Mouse (Mus musculus): Measurements from ENCODE around the gene Zfand6.

Gene Zfand6

DNA sequence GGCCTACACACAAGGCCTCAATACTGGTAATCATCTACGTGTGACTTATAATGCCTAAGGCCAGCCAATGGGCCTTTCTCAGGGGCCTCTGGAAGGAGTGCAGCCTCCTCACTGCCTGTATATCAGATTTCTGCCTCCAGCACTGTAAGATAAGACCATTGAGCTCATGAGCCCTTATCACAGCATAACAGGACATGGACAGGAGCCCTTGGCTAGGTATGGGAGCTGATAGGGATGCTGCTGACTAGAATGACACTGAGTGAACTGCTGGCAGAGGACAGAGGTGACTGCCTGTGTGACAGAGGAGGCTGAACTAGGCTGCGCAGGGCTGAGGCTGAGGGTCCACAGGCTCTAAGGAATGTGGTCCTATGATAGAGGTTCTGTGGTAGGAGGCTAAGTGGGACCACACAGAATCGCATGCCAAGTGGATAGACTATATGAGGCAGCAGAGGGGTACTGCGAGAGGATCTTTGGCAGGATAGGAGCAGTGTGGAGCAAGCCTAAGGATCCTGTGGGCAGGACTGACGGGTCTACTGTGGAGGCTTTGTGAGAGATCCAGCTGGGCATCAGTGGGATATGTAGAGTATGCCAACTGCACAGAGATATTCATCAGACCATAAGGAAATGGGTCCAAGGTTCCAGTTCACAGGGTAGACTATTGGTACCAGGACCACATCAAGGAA is 102.5 kb downstream of the Zfand6 start:
- no peak for DNase-seq

DNA sequence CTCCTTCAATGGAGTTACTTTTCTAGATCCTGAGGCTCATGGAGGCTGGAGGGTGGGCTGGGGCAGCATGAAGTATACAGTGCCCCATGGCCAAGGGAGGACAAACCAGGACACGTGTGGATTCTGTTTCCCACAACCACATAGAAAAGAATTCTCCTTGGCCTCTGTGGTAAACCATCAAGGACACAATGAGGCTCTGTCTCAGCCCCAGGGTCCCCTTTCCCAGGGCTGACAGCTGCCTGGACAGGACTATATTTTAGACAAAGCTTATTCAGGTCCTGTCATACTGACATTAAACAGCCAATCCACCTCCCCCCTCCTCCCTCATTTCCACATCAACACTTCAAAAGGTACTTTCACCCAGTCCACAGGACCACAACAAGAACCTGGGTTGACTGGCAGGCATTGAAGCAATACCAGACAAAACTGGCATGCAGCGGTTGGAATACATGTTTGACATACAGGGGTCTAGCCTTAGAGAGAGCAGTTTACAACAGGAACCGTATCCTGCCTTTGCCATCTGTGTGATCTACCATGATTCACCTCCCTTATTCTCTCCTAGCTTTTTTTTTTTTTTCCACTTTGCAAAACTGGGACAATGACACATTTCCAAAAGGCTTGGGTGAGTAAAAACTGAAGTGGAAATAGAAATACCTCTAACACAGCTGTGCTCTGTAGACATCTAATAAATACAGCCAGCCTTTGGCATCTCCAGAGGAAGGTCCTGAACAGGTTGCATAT is 103.2 kb downstream of the Zfand6 start:
- DNase-seq, result no peak

DNA sequence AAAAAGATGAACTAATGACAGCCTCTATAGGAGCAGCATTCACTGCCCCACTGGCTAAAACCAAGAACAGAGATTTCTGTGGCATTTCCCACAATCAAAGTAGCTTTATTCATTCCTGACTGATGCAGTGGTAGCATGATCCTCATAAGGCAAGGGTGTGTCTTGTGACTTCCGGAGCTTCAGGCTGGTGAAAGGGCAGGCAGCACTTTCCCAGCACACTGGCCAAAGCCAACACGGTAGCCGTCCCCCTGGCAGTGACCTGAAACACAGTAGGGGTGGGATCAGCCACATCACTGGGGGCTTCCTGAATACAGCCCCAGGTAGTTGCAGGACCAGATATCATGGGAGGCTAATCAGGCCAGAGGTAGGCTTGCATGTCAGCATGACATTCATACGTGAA is 104.7 kb downstream of the Zfand6 start:
- DNase-seq, result no peak

DNA sequence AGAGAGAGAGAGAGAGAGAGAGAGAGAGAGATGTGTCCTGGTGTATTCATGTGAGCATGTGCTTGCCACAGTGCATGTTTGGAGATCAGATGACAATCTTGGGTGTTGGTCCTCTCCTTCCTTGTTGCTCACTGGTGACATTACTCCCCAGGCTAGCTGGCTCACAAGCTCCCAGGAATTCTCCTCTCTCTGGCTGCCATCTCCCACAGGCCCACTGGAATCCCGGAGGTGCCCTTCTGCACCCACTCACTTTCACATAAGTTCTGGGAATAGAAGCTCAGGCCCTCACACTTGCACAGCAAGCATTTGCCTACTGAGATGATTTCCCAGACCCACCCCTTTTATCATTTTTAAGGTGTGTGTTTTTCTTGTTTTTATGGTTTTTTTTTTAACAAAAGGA is 110.0 kb downstream of the Zfand6 start:
- no peak for DNase-seq

DNA sequence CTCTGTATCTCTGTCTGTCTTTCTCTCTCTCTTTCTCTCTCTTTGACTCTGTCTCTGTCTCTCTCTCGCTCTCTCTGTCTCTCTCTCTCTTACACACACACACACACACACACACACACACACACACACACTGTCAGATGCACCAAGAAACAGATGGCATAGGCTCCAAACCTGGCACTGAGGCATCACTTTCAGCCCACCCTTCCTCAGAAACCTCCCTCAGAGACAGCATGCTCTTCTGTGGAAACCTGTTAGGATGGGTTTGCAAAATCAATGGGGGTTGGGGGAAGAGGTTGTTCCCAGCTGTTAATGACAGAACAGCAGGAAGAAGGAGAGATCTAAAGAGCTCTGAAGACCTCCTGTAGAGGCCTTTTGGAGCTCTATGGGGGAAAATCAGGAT is 110.9 kb downstream of the Zfand6 start:
- no peak for DNase-seq

DNA sequence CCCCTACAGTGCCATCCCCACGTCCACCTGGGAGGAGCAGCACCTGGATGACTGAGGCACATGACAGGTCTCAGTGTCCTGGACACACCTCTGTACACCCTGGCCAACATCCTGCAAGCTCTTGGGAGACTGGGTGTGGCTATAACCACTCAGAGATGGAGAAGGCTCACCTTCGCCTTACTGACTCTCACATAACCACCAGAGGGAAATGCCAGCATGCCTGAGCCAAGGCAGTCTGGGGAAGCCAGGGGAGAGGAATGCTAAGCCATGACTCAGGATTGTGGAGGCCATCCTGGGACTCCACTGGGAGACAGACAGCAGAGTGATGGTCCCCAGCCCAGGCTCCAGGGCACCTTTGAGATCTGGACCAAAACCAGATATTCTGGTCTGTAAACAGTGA is 112.7 kb downstream of the Zfand6 start:
- DNase-seq, result no peak

DNA sequence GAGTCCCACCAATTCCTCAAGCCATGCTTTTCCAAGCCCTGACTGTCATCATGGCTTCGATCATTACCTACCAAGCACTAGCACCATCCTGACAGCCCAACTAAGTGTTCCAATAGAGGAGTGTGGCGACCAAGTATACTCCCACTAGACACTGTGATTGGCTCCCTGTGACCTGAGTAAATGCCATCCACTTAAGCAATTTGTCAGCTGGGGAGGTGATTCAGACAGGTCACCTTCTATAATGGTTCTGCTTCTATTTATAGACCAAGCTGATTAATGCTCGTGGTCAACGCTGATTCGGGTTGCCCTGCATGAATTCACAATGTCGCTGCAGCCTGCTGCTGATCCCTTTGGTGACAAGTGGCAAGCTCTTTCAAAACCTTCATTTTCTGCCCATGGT is 123.6 kb downstream of the Zfand6 start:
- no peak for DNase-seq

DNA sequence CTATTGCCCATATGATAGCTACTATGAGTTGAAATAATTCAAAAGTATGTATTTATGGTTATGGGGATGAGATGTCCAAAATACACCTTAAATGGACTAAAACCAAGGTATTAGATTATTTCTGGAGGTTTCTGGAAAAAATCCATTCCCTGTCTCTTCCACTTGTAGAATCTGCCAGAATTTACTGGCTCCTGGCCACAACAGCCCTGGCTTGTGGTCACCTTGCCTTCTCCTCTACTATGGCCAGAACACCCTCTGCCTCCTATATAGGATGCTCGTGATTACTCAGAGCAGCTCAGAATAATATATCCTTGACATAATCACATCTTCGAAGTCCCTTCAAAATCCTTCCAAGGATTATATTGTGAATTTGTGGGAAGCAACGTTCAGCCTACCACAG is 125.5 kb downstream of the Zfand6 start:
- no peak for DNase-seq
